Mouse (Mus musculus) embryo, embryonic 11 days (tissue): ENCODE results near the gene Ifrd1.

ENCODE experiments used
- DNase-seq: peaks from one replicate; pipeline ENCODE4 v3.0.0-alpha.2; 2015

Ifrd1 gene

DNA sequence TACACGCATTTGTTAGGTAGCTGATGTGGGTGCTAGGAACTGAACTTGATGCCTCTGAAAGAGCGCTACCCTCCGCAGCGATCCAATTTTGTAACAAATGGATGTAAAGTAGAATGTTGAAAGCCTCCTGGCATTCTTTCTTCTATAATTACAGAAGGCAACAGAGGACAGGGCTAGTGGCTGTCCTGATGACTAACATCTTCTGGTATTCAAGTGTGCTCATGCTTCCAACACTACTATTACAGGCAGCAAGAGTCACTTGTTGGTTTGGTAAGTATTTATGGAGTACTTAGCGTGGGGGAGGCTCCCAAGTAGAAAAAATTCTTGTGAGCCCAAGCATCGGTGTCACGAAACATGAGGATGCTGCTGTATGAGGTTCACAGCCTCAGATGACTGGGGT, 9.1 kb downstream of the Ifrd1 start:
- DNase-seq, result no peak

DNA sequence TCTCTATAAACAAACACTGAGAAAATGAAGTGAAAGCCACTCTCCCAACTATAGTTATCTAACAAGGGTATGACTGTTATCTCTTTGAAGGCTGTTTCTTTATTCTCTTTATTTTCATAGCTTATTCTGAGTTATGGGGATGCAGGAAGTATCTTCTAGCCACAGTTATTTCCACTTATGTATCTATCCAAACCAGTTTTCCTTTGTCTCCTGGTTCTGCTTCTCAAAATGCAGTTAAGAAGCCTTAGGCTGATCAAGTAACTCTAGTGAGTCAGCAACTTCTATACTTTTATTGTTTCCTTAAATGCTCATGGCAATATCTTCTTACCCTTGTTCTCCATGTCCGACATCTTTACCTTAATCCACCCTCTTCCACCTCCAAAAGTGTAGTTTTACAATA, 16.1 kb downstream of the Ifrd1 start:
- no peak for DNase-seq

GRCm38 (mm10) chr12:40231632-40232031, 16.7 kb downstream of the Ifrd1 start:
- DNase-seq, result no peak

DNA sequence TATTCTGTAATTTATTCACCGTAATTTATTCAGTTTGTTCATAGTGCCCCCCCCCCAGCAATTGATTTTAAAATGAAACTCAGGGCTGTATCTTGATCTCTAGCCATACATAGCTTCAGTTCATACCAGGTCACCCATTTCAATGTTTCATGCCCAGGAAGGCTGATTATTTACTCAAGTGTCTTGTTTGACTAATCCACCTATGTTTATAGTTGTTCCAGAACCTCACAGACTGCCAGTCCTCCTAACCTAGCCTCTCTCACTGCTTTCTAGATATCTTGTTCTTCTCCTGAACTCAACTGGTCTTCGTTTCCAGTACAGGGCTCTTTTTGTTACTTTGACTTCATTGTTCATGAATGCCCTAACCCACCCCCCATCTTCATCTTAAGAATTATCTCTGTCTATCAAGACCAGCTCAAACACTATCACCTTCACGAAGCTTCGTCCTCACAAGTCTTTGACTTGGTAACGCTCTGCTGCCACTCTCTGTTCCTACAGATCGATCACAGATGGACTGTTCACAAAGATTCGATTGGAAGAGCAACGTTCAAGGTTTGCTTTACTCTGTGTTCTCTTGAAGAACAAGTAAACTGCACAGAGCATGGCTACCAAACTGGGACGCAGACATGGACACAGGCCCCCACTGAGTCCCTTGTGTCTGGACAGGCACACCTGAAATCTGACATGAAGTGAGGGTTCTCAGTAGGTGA, 24.0 kb downstream of the Ifrd1 start:
- no peak for DNase-seq

- no peak for DNase-seq
Observed at GRCm38 (mm10) chr12:40223676-40224075, 24.6 kb downstream of the Ifrd1 start.

- peak; percentile 100 for DNase-seq
Observed at GRCm38 (mm10) chr12:40223082-40223619, 25.2 kb downstream of the Ifrd1 start.

GRCm38 (mm10) chr12:40222251-40223081, 25.8 kb downstream of the Ifrd1 start:
- peak; percentile 98 for DNase-seq

- no peak for DNase-seq
Observed at GRCm38 (mm10) chr12:40221611-40222010, 26.7 kb downstream of the Ifrd1 start.

DNA sequence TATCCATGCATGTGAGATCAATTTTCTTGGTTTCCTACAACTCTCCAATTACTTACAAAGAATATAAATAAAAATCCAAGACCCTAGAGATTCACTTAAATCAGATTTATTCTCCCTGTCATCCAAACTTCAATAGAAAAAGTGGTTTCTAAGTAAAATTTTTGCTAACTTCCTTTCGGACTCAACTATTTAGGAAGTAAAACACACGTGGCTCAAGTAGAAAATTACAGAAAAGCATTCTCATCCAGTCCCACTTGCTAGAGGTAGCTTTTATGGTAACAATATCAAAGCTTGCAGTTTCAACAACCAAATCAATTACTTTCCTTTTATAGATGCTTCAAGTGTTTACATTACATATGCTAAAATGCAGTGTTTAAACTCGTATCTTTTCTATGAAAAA, 27.4 kb downstream of the Ifrd1 start:
- DNase-seq, result no peak

DNA sequence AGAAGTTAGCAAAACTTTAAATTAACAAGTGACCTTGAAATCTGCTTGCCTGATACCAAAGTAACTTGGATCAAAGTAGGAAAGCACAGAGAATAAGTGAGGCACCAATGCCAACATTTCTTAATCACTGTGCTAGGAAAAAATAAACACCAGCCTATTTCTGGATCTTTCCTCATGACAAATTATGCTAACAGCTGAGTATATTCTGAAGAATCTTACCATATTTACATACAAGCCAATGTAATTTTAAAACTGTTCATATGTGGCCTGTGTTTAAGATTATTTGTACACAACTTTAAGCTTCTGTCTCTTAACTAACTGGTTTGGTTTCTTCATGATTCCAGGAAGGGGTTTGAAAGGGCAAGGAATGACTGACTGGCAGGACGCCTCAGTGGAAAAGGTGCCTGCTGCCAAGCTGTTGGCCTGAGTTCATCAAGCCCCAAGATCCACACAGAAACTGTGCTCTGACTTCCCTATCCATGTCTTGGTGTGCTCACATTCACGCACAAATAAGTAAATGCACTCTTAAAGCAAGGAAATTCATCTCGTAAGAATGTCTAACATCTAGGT, 28.2 kb downstream of the Ifrd1 start:
- DNase-seq, result no peak

DNA sequence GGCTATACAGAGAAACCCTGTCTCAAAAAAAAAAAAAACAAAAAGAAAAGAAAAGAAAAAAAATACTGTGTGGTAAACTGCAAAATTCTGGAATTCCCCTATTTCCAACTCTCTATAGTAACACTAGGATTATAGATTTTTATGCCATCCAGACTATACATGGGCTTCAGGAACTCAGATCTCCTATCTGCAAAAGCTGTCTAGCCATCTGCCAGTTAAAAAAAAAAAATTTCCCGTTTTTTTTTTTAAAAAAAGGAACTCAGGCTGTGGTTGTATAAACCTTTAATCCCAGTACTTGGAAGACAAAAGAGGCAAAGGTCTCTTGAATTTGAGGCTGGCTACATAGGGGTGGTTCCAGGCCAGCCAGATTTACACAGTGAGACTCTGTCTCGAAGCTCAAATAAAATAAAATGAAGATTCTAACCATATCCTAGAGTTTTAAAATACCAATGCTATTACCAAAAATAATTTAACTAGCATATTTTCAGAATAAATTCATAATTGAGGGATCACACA, 29.8 kb downstream of the Ifrd1 start:
- no peak for DNase-seq

DNA sequence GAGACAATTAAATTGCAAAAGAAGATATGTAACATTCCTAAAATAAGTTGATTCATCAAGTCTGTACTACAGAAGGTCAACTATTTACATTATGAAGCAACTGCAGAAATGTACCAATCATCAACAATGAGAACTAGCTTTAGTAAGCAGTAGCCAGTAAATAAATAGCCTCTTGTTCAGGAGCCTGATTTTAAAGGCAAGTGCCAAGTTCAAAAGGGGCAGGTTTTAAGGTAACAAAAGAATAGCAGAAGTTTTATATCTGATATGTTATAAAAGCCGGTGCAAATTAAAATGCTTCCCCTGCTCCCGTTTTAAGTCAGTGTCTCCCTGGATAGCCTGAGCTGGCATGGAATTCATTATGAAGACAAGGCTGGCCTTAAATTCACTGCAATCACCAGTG, 30.5 kb downstream of the Ifrd1 start:
- no peak for DNase-seq

- peak; percentile 29 for DNase-seq
Observed at GRCm38 (mm10) chr12:40214888-40215876, 33.1 kb downstream of the Ifrd1 start.

DNA sequence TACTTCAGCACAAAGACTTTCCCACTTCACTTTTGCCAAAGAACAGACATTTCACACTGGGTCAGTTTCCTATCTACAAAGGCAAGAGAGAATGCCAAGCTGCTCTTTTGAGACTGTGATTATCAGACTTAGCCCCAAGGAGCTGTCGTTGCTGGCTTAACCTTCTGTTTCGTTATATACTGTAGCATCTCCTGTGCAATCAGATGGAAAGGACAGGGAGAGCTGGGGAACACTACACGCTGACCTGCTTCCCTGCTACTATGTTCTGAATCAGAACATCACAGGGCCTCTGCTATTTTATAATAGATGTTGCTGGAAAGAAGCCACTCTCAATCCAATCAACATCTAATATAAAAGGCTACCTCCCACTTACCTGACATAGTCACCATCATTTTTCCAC, 39.3 kb downstream of the Ifrd1 start:
- no peak for DNase-seq

DNA sequence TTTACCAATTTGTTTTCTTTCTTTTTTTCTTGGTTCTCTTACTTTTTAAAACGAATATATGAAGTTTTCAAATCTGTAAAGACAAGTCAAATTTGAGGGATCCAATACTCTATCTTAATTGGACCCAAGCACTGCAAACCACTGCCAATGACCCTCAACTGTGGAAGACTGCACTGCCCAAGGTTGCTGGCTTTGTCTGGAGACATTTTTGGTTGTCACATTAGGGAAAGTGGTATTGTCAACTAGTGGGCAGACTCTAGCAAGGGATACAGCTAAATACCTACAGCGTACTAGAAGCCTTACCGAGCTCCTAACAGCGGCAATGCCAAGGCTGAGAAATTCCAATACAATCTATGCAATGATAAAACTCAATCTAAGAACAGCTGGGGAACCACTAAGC, 40.4 kb downstream of the Ifrd1 start:
- no peak for DNase-seq

DNA sequence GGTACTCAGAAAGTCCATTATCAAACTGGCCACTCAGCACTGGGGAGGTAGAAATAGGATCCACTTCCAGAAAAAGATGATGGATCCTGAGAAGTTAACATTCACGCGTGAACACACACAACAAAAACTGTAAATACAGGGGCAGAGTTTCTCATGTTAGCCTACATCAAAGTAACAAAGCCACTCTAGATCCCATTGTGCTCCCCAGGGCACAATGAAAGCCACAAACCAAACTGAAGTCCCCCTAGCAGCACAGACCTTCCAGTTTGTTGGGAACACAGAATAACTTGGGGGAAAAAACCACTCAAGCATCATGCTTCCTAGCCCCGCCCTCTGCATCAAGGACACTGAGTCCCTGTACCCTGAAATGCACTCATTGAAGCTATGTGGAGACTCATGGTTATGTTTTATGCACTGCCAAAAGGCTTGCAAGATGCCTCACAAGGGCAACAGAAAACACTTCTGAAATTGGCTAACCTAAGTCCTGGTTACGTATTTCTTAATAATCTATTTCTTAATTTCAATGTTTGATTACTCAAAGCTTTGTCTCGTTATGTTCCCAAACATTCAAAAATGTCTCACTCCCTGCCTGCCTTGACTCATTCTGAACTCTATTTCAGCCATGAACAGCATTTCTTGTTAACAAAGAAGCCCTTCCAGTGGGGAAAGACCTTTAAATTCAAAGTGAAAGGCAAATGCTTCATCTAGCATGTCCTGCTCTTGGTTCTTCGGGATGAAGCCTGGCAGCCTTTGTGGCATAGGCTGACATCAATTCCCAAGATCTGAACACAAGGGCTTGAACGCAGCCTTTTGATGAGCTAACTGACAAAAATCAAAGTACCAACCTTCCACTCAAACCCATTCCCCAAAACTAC, 45.9 kb downstream of the Ifrd1 start:
- DNase-seq, result no peak

DNA sequence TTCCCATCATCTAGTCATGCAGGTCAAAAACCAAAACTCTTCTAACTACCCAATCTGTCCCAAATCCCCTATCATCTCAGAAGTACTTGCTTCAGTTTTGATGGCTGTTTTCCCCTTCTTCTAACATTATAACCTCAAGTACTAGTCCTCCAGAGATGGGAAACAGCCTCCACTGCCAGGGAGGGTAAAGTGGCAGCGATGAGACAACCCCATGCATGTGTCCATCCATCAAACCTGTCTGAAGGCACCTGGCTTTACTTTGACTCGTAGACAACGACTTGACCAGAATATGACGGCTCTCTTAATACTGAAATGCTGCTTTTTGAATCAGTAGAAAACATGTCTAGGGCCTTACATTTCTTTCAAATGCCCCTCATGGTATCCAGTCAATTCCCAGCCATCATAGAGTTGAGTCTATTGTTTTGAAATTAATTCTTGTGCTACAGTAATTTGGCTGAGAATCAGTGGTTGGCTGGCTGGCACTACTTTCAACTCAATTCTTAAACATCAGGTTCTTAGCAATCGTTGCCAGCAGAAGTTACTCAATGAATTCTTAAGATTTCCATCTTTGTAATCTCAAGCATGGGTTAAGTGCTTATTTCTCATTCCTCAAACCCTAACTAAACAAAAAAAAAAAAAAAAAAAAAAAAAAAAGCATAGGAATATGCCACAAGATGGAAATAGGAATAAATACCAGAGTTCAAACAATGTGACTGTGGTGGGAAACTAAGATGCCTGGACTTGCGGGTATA, 47.6 kb downstream of the Ifrd1 start:
- no peak for DNase-seq

- DNase-seq, result peak; percentile 68
Observed at GRCm38 (mm10) chr12:40199795-40200402, 48.4 kb downstream of the Ifrd1 start.

- DNase-seq, result no peak
Observed at GRCm38 (mm10) chr12:40199302-40199701, 49.0 kb downstream of the Ifrd1 start, which contains the start of gene Lsmem1. Gene Lsmem1, minus strand, starts transcription at chr12:40199490.

DNA sequence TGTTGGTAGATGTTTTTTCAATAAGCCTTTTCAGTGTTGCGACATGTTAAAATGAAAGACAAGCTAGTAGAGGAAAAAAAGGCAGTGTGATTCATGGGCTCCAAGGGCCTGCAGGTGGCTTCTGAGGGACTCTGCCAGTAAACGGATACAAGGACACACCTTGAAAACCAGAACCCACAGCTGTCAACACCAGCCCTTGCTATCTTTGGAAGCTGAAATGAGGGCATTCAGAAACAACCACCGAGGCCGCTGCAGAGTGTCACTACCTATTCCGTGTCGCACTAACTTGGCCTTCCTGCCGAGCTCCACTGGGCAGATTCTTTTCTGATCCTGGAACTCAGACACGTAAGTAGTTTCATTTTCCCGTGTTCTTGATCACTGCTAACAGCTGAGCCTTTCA, 49.9 kb downstream of the Ifrd1 start:
- no peak for DNase-seq
